Mouse (Mus musculus) R1 (cell line): ENCODE measurements around the gene Esf1.
"Not testable (repeated sequence)": the region's sequence is repeated elsewhere in the genome, so short reads cannot be mapped to it uniquely, and the experiment has no call there.

Experiments used
- DNase-seq: peaks from one replicate; pipeline ENCODE4 v3.0.0-alpha.2; 2018; ENCODE audit warnings: low read depth, low spot score

Esf1 gene

DNA sequence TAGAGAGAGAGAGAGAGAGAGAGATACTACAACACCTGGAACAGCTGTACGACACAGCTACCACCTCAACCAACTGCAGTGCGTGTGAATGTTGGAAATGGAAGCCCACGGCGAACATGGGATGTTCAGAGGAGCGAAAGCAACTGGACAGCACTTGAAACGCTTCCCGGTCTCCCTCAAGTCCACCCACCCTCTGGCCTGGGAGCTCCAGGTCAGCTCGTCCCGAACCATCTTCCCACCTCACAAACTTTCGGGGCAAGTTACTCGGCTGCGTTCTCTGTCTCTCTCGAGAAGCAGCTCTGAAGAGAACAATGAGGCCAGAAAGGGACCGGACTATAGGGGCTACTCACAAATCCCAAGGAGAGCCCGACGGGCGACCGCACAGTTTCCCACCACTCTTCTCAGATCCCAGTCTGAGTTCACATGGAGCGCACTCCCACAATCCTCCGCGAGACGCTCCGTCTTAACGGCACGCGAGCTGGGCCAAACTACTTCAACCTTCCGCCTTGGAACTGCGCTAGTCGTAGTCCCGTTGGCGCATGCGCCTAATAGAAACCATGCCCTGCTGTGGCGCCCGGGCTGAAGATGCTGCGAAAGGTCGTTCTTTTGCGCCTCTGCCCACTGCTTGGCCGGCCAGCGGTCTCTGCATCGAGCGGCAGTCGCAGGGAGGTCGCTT, at the start of gene Esf1, which contains the start of gene Ndufaf5:
TSS of gene Esf1 (minus strand) at position 438 of the 676 bp plus-strand sequence.
TSS of gene Ndufaf5 (plus strand) at position 523 of the 676 bp plus-strand sequence.
- DNase-seq, result peak; percentile 98

DNA sequence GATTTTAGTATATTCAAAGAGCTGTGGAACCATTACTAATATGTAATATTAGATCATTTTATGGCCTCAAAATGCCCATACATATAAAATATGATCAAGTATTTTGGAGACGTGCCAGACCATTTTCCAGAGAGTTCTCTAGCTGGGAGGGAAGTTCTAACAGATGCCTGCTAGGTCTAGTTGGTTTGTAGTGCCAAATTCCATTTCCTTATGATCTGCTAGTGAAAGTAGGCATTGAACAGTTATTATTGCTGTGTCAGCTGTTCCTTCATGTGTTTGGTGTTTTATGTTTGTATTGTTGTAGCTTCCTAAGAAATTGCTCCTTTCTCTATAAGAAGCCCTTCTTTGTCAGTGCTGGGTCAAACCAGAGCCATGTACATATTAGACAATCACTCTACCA, 45.6 kb upstream of the Esf1 start:
- DNase-seq, result no peak

DNA sequence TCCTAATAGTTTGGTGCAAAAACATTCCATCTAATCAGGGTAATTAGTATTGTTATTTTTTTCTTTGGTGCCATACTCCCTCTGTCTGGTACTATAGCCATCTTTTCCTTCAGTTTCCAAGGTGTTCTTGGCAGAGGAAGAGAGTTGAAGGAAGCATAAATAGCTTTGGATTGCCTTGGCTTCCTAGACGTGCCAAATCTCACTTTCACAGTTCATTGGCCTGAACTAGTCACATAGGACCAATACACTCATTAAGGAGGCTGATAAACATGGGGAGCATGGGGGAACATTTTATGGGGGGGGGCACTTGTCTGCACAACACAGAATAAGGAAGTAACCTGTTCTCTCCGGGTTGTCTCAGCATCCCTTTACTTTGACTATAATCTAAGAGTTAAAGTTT, 45.1 kb upstream of the Esf1 start:
- no peak for DNase-seq

DNA sequence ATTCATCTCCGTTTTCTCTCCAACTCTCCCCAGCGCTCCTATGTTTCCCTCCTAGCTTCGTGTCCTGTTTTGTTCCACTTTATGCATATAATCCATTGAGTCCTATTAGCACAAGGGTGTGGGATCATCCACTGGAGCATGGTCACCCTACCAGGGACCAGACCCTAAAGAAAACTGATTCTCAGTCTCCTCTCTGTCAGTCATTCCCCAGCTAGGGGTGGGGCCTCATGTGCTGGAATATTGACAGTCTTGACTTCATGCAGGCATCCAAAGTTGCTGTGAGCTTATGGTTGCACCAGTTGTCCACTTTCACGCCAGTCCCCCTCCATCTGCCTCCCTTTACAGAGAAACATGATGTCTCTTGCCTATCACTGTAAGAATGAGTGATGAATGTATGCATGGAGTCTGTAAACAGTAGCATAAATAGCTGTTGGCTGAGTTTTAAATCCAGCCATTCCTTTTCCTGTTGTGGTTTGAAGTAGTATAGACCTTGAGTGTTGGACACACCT, 44.2 kb upstream of the Esf1 start:
- no peak for DNase-seq

DNA sequence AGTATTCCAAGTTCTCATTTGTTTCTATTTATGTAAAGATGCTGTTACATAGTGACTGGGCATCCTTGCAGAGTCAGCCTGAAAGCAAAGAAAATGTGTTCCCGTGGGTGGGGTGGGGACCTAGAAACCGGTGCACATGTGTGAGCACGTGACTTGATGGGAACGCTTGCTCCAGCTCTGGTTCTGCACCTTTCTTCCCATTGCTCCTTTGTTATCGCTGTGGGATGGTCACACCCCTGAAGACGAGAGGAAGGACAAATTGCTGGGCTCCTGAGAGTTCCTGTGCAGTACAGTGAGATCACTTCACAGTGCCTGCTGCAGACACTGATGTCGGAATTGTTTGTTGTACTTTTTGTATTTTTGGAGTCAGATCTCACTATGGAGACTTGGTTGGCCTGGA, 33.4 kb upstream of the Esf1 start:
- peak; percentile 54 for DNase-seq

DNA sequence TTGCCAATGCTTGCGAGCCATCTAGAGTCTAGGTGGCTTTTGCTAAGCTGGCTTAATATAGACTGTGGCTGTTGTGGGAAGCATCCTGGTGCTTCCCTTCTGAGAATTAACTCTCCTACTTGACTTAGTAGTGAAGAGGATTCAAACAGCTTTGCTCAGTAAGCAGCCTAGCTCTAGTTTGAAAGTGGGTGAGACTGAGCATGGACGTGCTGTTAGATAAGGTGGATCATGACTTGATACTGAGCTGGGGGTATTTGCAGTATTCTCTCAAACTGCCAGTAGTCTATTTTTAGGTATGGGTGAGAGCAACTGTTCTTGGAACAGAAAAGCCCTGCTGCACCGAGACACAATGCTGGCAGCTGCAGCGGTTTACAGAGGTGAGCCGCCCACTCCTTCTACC, 32.2 kb upstream of the Esf1 start:
- no peak for DNase-seq

DNA sequence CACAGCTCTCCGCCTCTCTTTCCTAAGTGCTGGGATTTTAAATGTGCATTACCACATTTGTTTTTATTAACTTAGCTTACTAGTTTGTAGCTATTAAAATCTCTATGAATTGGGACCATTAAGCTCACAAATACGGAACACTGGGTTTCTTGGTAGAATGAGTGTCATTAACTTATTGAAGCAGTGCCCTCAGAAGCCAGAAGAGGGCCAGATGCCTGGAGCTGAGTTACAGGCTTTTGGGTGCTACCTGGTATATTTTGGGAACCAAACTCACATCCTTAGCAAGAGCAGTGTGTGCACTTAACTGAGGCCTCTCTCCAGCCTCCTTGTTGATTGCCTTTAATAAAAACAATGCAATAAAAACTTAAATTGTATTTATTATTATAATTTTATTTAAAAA, 30.3 kb upstream of the Esf1 start:
- peak; percentile 16 for DNase-seq

DNA sequence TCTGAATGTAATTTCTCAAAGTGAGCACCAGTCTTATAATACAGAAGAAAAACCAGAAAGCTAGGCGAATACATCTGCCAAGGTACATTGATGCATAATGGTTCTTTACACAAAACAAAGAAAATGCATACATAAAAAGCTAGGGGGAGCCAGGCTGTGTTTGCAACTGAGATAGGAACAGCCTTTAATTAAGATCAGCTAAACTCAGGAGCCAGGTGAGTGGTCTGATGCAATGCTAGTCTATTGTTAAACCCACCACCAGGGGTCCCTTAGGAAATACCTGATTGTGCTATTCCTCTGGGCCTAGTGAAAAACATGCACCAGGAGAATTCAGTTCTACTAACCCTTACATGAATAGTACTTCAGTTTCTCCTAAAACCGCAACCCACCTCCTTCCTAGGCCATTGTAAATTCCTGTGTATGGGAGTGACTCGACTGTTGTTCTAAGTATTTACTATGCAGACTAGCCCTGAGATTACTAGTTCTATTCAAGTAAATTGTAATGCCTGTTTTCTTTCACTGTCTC, 15.4 kb upstream of the Esf1 start:
- peak; percentile 82 for DNase-seq

DNA sequence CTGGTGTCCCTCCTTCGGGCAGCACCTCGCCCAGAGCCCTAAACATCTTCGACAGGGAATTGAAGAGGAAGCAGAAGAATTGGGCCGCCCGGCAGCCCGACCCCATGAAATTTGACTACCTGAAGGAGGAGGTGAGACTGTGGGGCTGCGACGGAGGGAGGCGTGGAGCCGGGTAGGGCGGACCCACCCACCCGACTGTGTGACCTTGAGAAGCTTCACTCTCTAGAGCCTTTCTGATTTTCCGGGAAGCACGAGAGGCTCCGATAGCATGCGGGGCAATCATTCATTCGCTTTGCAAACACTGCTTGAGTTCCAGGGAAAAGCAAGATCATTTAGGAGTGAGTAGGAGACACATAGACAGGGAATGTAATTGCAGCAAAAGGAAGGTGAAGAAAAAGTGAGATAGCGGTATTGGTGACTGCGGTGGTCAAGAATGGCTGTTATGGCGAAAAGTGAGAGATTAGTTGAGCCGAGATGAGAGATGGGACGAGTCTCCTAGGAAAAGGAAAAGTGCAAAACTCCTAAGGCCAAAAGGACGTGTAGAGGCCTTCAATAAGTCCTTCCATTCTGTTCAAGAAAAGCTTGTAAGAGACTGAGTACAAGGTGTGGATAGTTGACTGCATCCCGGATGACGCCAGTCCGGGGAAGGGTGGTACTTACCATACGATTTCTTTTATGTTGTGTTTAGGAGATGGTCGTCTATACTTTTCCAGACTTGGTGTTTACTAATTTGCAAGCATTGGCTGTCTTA, 614 bp upstream of the Esf1 start:
- peak; percentile 91 for DNase-seq

DNA sequence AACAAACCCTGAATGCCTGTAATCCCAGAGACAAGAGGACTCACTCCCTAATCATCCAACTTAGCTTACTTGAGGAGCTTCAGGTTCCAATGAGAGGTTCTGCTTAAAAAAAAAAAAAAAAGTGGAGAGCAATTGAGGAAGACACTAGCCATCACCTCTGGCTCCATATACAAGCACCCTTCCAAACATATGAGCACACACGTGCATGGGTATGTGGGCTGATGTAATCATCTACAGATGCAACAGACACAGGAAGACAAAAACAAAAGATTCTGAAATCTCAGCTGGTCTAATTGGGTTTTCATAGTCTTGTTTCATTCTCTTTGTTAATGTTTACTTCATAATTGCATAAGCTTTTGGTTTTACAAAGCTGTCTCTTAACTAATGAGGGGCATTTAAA, 1.3 kb downstream of the Esf1 start:
- DNase-seq, result no peak

DNA sequence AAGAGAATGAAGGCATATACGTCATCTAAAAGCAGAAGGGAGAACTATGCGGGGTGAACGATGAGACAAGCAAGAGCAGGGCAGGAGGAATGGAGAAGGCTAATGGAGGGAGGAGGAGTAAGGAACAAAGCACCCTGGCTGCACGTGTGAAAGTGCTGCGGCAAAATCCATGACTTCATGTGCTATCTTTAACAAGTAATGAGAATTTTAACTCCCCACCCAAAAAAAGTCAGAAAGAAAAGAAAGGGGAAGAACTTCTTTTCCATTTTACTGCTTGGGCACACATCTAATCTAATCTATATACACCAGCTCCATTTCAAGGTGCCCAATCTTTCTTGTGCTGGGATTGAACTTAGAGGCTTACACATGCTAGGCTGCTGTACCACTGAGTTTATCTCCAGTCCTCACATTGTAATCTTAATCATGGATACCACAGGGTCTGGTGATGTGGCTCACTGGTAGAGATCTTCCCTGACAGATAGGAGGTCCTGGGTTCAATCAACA, 7.0 kb downstream of the Esf1 start:
- DNase-seq, result no peak

DNA sequence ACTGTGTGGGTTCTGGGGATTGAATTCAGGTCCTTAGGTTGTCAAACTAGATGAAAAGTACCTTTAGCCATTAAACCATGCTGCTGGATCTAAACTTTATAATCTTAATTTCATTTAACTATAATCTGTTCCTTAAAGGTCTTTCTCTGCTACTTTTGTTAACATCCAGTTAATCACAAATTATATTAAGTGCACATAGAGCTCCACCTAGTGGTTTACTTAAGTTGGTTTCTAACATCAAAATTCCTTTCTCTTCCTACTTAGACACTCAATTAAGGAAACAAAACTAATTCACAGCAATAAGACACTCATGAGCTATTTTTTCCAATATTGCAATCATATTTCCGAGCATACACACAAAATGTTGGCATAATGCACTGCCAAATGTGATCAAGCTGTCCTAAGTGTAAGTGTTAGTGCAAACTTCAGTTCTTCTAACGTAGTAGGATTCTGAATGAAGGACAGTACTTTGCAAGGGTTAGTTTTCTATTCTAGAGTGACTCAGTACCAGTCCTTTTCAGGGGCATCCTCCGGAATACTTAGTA, 11.1 kb downstream of the Esf1 start:
- peak; percentile 32 for DNase-seq

DNA sequence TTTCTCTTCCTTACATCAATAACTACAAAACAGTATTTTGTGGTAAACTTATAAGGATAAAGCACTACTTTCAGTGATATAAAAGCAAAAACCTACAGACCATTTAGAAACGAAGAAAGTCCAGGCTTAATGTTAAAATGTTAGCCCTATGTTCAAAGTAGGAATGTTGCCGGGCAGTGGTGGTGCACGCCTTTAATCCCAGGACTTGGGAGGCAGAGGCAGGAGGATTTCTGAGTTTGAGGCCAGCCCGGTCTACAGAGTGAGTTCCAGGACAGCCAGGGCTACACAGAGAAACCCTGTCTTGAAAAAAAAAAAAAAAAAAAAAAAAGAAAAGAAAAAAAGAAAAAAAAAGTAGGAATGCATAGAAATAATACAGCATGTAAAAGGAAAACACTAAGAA, 18.6 kb downstream of the Esf1 start, which contains the start of gene Gm17374:
TSS of gene Gm17374 (plus strand) at position 301 of the 400 bp plus-strand sequence.
- not testable (repeated sequence) for DNase-seq

DNA sequence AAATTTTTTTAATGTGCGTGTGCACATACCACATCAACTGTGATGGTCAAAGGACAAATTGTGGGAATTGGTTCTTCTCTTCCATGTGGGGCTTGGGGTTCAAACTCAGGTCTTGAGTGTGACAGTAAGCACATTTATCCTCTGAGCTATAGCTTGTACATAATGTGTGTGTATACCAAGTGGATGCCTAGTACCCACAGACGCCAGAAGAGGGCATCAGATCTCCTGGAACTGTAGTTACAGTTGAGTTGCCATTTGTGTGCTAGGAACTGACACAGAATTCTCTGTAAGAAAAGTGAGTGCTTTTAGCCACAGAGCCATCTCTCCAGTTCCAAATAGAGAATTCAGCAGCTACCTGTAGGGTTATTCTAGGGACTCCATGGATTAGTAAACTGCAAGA, 44.8 kb downstream of the Esf1 start:
- peak; percentile 59 for DNase-seq

DNA sequence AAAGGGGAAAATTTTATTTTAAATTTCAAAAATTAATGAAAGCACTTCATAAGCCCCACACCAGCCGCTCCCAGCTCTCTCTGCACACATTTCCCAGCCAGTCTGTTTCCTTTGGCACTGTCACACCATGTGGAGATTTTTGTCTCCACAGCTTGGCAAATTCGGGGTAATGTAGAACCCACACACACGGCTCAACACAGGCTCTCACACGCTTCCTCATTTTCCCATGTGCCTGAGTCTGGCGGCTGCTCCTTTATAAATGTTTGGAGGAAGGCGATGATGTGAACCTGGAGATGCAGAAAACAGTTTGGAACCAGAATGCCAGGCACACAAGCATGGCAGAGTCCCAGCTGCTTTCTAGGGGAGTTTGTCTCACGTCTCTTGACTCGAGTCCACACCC, 56.5 kb downstream of the Esf1 start:
- DNase-seq, result no peak

DNA sequence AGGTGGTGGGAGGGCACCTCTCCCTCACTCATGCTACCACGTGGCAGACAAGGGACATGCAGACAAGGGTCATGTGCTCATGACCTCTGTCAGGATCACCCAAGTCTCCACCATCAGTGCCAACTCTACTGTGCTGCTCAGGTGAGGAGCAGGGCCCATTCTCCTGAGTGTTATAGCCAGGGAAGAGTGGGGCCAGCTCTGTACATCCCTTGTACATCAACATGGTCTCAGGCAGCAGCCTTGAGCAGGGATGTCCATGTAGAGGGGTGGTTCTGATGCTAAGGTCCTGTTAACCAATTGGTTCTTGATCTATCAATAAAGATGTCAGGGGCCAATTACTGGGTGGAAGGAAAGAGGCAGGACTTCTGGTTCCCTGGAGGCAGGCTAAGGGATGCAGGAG, 61.4 kb downstream of the Esf1 start:
- DNase-seq, result no peak

DNA sequence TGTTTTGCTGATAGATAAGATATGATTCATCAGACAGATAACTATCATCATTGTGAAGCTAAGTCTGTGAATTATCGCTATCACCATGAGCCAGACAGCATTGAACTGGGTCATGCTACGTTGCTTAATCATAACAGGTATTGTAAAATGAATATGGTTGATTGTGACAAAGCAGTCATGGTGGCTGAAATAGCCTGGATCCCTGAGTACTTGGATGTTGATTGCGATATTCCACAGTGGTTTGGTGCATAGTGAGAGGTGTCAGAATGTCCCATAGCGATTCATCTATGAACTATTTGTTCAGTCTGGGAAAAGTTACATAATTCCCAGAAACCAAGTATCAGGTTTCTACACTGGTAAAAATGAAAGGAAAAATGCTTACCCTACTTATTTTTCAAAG, 62.7 kb downstream of the Esf1 start:
- DNase-seq, result no peak

DNA sequence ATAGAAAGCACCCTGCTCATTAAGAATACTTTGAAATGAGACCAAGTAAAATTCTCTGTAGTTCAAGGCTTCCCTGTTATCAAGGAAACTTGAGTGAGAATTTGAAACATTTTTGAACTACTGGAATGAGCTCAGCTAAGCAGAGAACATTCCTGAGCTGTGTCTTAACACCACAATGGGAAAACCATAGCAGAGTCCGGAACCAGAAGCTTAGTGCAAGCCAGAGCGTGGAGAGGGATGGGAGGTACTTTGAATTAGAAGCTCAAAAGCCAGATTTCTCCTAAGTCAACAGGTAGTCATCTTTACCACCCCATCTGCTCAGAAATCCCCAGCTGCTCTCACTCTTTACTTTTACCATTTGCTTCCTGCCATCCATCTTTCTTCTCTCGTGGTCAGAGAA, 65.4 kb downstream of the Esf1 start:
- peak; percentile 20 for DNase-seq

DNA sequence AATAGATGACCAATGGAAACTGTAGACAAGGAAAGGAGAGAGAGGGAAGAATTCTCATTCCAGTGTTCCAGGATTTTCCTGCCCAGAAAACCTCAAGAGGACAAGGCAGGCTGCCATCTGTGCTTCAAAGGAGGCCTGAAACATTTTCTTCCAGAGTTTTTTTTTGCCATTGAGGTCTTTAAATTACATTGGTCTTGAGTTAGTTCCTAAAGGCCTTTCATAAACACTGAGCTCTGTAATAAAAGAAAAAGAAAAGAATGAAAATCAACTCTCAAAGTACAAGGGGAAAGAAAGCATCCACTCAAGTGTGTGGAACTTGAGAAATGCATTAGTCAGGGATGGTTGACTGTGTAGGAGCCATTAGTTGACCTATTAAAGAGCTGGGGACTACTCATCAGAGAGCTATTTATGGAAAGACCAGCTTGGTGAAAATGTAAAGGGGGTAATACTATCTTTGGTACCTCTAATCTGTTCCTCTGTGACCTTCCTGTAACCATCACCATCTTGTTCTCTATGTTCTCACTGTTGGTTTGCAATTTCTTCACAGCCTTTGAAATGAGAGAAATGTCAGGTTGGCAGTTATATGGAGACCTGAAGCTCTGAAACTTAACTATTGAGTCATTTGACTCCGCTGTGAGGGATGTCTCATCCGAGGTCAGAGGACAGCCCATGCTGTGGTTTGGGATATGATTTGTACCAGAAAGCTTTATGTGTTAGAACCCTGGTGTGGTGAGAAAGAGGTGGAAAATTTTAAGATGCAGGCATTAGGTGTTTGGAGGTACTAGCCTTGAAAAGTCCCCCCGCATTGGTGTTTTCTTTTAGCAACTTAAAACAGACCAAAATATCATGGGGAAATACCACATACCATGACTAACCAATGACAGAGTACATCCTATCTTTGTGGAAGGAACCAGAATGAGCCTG, 69.6 kb downstream of the Esf1 start:
- DNase-seq, result no peak

DNA sequence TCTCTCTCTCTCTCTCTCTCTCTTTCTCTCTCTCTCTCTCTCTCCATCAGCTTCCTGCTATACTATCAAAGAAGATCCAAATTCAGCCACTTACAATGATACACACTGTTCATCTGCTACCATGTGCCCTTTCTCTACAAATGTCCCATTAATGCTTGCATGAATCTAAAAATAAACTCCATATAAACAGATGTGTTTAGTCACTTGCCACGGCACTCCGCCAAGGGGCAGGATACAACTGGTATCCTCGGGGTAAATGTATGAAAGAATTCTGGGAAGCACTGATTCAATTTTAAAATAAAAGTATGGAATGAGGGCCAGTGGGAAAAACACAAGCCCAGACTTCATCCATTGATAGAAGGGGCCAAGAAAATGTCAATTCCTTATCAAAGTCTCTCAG, 70.4 kb downstream of the Esf1 start:
- DNase-seq, result no peak

DNA sequence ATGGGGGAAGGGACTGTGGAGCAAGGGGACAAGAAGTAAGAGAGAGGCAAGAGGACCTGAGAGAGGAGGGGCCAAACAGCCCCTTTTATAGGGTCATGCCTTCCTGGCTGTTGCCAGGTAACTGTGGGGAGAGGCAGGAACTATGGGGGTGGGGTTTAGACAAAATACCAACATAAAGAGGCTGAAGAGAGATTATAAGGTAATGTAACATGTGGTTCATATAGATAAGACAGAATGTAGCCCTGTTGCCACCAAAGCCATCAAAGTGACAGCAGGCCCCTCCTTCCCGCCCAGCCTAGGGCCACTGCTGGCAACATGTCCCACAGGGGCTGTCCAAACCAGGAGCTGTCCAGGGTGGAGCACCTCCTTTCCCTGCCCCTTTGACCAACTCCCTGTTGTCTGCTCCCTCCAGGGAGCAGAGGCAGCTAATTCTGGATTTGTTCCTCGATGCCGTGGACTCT, 73.2 kb downstream of the Esf1 start:
- DNase-seq, result peak; percentile 51
